Mouse (Mus musculus): Measurements from ENCODE around the gene Afg1l.

- TF ChIP-seq CTCF (IDR thresholded peaks at IDR 0.05; ENCODE audit: insufficient read depth, low read depth, low read length) (no peak), POLR2A (IDR thresholded peaks at IDR 0.05; ENCODE audit: insufficient read depth, low read depth, low read length) (no peak)
Observed at GRCm38 (mm10) chr10:42325305-42325704, 153.1 kb downstream of the Afg1l start.

All from olfactory bulb, adult 2 months (tissue).